Mouse (Mus musculus) frontal cortex, postnatal 10 days (tissue): ENCODE results near the gene Tbx15.

Experiments used
- DNase-seq, 2 experiments: peaks; one replicate each; pipeline ENCODE4 v3.0.0; 2022; ENCODE audit warnings: low spot score in 2 of 2, mixed read lengths in 1 of 2

Tbx15 gene

GRCm38 (mm10) chr3:99240213-99240720 is at the start of gene Tbx15:
Gene Tbx15, plus strand, starts transcription at chr3:99240381.
- DNase-seq: no peak

- no peak for DNase-seq
Observed at GRCm38 (mm10) chr3:99193576-99193975, 46.6 kb upstream of the Tbx15 start.

GRCm38 (mm10) chr3:99203331-99203730 is 36.9 kb upstream of the Tbx15 start:
- DNase-seq: no peak

- DNase-seq: no peak
Observed at GRCm38 (mm10) chr3:99208416-99208815, 31.8 kb upstream of the Tbx15 start.

GRCm38 (mm10) chr3:99211105-99211698 is 29.0 kb upstream of the Tbx15 start:
- DNase-seq: no peak

- DNase-seq: no peak
Observed at GRCm38 (mm10) chr3:99227807-99228206, 12.4 kb upstream of the Tbx15 start.

GRCm38 (mm10) chr3:99233393-99234318 is 6.5 kb upstream of the Tbx15 start:
- DNase-seq: no peak

GRCm38 (mm10) chr3:99234319-99234869 is 5.8 kb upstream of the Tbx15 start:
- no peak for DNase-seq

GRCm38 (mm10) chr3:99235116-99235803 is 4.9 kb upstream of the Tbx15 start:
- DNase-seq: no peak

- DNase-seq: no peak
Observed at GRCm38 (mm10) chr3:99235804-99236755, 4.1 kb upstream of the Tbx15 start.

- no peak for DNase-seq
Observed at GRCm38 (mm10) chr3:99238691-99239090, 1.5 kb upstream of the Tbx15 start.

- DNase-seq: no peak
Observed at GRCm38 (mm10) chr3:99239301-99240045, 708 bp upstream of the Tbx15 start.

GRCm38 (mm10) chr3:99240811-99241738 is 894 bp downstream of the Tbx15 start:
- no peak for DNase-seq

GRCm38 (mm10) chr3:99242481-99242880 is 2.3 kb downstream of the Tbx15 start:
- no peak for DNase-seq

- no peak for DNase-seq
Observed at GRCm38 (mm10) chr3:99245341-99245740, 5.2 kb downstream of the Tbx15 start.

GRCm38 (mm10) chr3:99246629-99247028 is 6.4 kb downstream of the Tbx15 start:
- no peak for DNase-seq

GRCm38 (mm10) chr3:99247586-99247985 is 7.4 kb downstream of the Tbx15 start:
- DNase-seq: no peak

- DNase-seq: no peak
Observed at GRCm38 (mm10) chr3:99247996-99248801, 8.0 kb downstream of the Tbx15 start.
